23 mouse cellular contexts compared by ENCODE assay signal in the genomic region with DNA sequence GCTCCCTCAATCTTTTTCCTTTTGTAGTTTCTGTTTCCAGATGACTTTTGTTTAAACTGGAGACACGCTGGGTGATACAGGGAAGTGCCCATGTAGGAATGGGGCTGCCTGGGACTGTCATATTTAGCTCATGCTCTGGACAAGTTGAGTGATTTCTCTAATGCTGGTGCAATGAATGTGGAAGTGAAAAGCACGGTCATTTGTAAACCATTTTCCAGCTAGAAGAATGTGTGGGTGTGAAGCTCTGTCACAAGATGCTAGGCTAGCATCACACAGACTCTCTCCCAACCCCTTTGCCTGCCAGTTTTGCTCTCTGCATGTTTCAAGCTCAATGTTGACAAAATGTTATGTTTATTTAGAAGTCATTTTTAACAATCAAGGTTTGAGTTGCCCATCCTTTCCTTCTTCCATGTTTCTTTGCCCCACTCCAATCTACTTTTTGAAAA.
DNase-seq lines count a peak whose midpoint lies in the region; ATAC-seq lines count a peak whose summit lies in the region.
"Had no signal": no experiment of that assay in that cellular context is flagged by ENCODE, and none has a peak within 500 bp of the region (broad histone marks: within the 10 kb centered on the region; RNA-seq: fewer than 3 reads in every experiment).

No protein-coding gene starts in this region.

- H3K27me3 ChIP-seq in heart, embryonic 11.5 days (ENCODE audit: control insufficient read depth, insufficient read depth, low read length), result no peaks in the 10 kb centered on the region
- no peaks in the 10 kb centered on the region for H3K27me3 ChIP-seq in intestine, embryonic 16.5 days (replicated peaks; ENCODE audit: control insufficient read depth, insufficient read depth, low read length)
- H3K27me3 ChIP-seq: forebrain, embryonic 15.5 days; heart, embryonic 15.5 days; limb, embryonic 15.5 days had no signal

- H3K9ac ChIP-seq in heart, embryonic 11.5 days (ENCODE audit: low read depth, low read length), result no peak overlapping the region
- no peak overlapping the region for H3K9ac ChIP-seq in intestine, embryonic 16.5 days (ENCODE audit: low read depth, low read length)
- H3K9ac ChIP-seq: forebrain, embryonic 15.5 days; heart, embryonic 15.5 days; limb, embryonic 15.5 days had no signal

- H3K27ac ChIP-seq in heart, embryonic 11.5 days (ENCODE audit: low read depth, low read length), result no peak overlapping the region
- H3K27ac ChIP-seq in intestine, embryonic 16.5 days (ENCODE audit: low read length), result peak overlapping the region; percentile 14; the same call in 1 of the 2 replicates
- H3K27ac ChIP-seq: embryonic facial prominence, embryonic 10.5 days; forebrain, embryonic 15.5 days; heart, embryonic 15.5 days; hindbrain, postnatal 0 days; left cerebral cortex, adult 2 months; limb, embryonic 15.5 days; midbrain, embryonic 10.5 days had no signal

- no peaks in the 10 kb centered on the region for H3K9me3 ChIP-seq in heart, embryonic 11.5 days (replicated peaks; ENCODE audit: control insufficient read depth, low read length)
- no peaks in the 10 kb centered on the region for H3K9me3 ChIP-seq in intestine, embryonic 16.5 days (ENCODE audit: control insufficient read depth, low read length)
- H3K9me3 ChIP-seq: embryonic facial prominence, embryonic 10.5 days; forebrain, embryonic 15.5 days; heart, embryonic 15.5 days; limb, embryonic 15.5 days; midbrain, embryonic 10.5 days had no signal

- 67% methylated on average over 2 of the region's 2 CpGs for WGBS in heart, embryonic 11.5 days (ENCODE audit: insufficient replicate concordance)
- WGBS in intestine, embryonic 16.5 days, result 30% methylated on average over 2 of the region's 2 CpGs

- no peak overlapping the region for H3K4me2 ChIP-seq in heart, embryonic 11.5 days
- no peak overlapping the region; the same call in 1 of the 2 replicates for H3K4me2 ChIP-seq in intestine, embryonic 16.5 days (ENCODE audit: low read depth, low read length)
- H3K4me2 ChIP-seq: forebrain, embryonic 15.5 days; heart, embryonic 15.5 days; limb, embryonic 15.5 days had no signal

- no peak overlapping the region for H3K4me3 ChIP-seq in heart, embryonic 11.5 days (ENCODE audit: low read depth, low read length)
- no peak overlapping the region for H3K4me3 ChIP-seq in intestine, embryonic 16.5 days (ENCODE audit: low read length)
- H3K4me3 ChIP-seq: embryonic facial prominence, embryonic 10.5 days; forebrain, embryonic 15.5 days; heart, embryonic 15.5 days; left cerebral cortex, adult 2 months; limb, embryonic 15.5 days; midbrain, embryonic 10.5 days had no signal

- H3K36me3 ChIP-seq in heart, embryonic 11.5 days (ENCODE audit: control insufficient read depth, insufficient read depth, low read length), result no peaks in the 10 kb centered on the region
- H3K36me3 ChIP-seq in intestine, embryonic 16.5 days (ENCODE audit: control insufficient read depth, insufficient read depth, low read length), result no peaks in the 10 kb centered on the region
- H3K36me3 ChIP-seq: embryonic facial prominence, embryonic 10.5 days; forebrain, embryonic 15.5 days; heart, embryonic 15.5 days; limb, embryonic 15.5 days; midbrain, embryonic 10.5 days had no signal

- ATAC-seq in heart, embryonic 11.5 days (replicated peaks; ENCODE audit: insufficient number of reproducible peaks, low FRiP score, low TSS enrichment), result no peak
- ATAC-seq in intestine, embryonic 16.5 days, result no peak; the same call in 1 of the 2 replicates
- ATAC-seq: activated CD4-positive, CD25-positive, alpha-beta regulatory T cell, adult 4 months; forebrain, embryonic 15.5 days; hindbrain, postnatal 0 days had no signal

- DNase-seq in heart, adult 8-10 months (ENCODE audit: low spot score), result peak; percentile 17
- DNase-seq in right cerebral cortex, adult 18-20 months, result peak; percentile 41
- no peak for DNase-seq in right cerebral cortex, postnatal 36 days (ENCODE audit: low spot score in 2 of 2)
- DNase-seq in thymus, postnatal 10 days (ENCODE audit: low spot score in 2 of 2), result no peak
- DNase-seq in cerebellum, adult 11 months, result no peak
- DNase-seq: adrenal gland, postnatal 10 days; cerebellum, adult 9-11 months; gastrocnemius, postnatal 36 days; kidney, adult 18-20 months; kidney, postnatal 4 days; layer of hippocampus, adult 9-11 months; left cerebral cortex, postnatal 4 days; thymus, postnatal 36 days had no signal

- H3K4me1 ChIP-seq in heart, embryonic 11.5 days (ENCODE audit: control insufficient read depth, insufficient read depth, low read length), result no peaks in the 10 kb centered on the region
- peaks cover 9% of the 10 kb centered on the region for H3K4me1 ChIP-seq in intestine, embryonic 16.5 days (ENCODE audit: control insufficient read depth, insufficient read depth, low read length)

Comparison
In these comparisons a context has a peak if more than half of its experiments do, and no peak if none do; other contexts are left out.
1. DNase-seq: peak in heart, adult 8-10 months (single experiment) and right cerebral cortex, adult 18-20 months (single experiment); none in right cerebral cortex, postnatal 36 days (0 of 2), thymus, postnatal 10 days (0 of 2) and cerebellum, adult 11 months (single experiment).